Mouse (Mus musculus) urinary bladder, postnatal 36 days (tissue): ENCODE data around the gene Serpinc1.
"Not testable (repeated sequence)": the region's sequence is repeated elsewhere in the genome, so short reads cannot be mapped to it uniquely, and the experiment has no call there.

Source experiments
- DNase-seq, 2 experiments: peaks; one replicate each; pipeline ENCODE4 v3.0.0; 2022; ENCODE audit warnings: low spot score in 2 of 2, mixed read lengths in 1 of 2

Gene Serpinc1

GRCm38 (mm10) chr1:160978071-160978735 is at the start of gene Serpinc1:
Gene Serpinc1 (plus strand): TSS chr1:160978585.
- no peak for DNase-seq

GRCm38 (mm10) chr1:160931320-160931719 is 47.1 kb upstream of the Serpinc1 start:
- DNase-seq = no peak

GRCm38 (mm10) chr1:160933896-160934482 is 44.4 kb upstream of the Serpinc1 start:
- DNase-seq = no peak

GRCm38 (mm10) chr1:160935551-160935950 is 42.8 kb upstream of the Serpinc1 start:
- DNase-seq = no peak

GRCm38 (mm10) chr1:160963199-160963598 is 15.2 kb upstream of the Serpinc1 start:
- no peak for DNase-seq

- DNase-seq = no peak
These were observed 11.1 kb upstream of the Serpinc1 start for GRCm38 (mm10) chr1:160967268-160967667.

- no peak for DNase-seq
These were observed 9.7 kb upstream of the Serpinc1 start for GRCm38 (mm10) chr1:160968643-160969042.

GRCm38 (mm10) chr1:160980021-160980420 is 1.6 kb downstream of the Serpinc1 start:
- no peak for DNase-seq

- DNase-seq = no peak
These were observed 2.3 kb downstream of the Serpinc1 start for GRCm38 (mm10) chr1:160980537-160981234.

GRCm38 (mm10) chr1:160981337-160981736 is 3.0 kb downstream of the Serpinc1 start:
- no peak for DNase-seq

- DNase-seq = no peak
These were observed 4.5 kb downstream of the Serpinc1 start for GRCm38 (mm10) chr1:160982887-160983286.

GRCm38 (mm10) chr1:160984731-160985130 is 6.3 kb downstream of the Serpinc1 start:
- DNase-seq = not testable (repeated sequence)

GRCm38 (mm10) chr1:160985477-160985876 is 7.1 kb downstream of the Serpinc1 start:
- no peak for DNase-seq

- no peak for DNase-seq
These were observed 8.7 kb downstream of the Serpinc1 start for GRCm38 (mm10) chr1:160986881-160987635.

- DNase-seq = no peak
These were observed 11.0 kb downstream of the Serpinc1 start for GRCm38 (mm10) chr1:160989395-160989794.

GRCm38 (mm10) chr1:160993851-160994250 is 15.5 kb downstream of the Serpinc1 start:
- DNase-seq = no peak

GRCm38 (mm10) chr1:161004942-161005341 is 26.6 kb downstream of the Serpinc1 start:
- DNase-seq = no peak

GRCm38 (mm10) chr1:161005526-161005925 is 27.1 kb downstream of the Serpinc1 start:
- no peak for DNase-seq

GRCm38 (mm10) chr1:161006471-161006870 is 28.1 kb downstream of the Serpinc1 start:
- DNase-seq = no peak

GRCm38 (mm10) chr1:161008038-161008437 is 29.7 kb downstream of the Serpinc1 start:
- no peak for DNase-seq

GRCm38 (mm10) chr1:161010436-161010835 is 32.1 kb downstream of the Serpinc1 start:
- no peak for DNase-seq

GRCm38 (mm10) chr1:161016378-161016777 is 38.0 kb downstream of the Serpinc1 start:
- DNase-seq = no peak
